In genomic region chrX:49470287-49471054, GRCm38 (mm10) we compare ENCODE assay signal across 7 mouse cellular contexts. TPM values are rescaled to one million over a fixed set of nuclear protein-coding genes. Genes with fewer than 3 reads are reported as not detected.
DNase-seq lines count a peak whose midpoint lies in the region; ATAC-seq and TF ChIP-seq lines count a peak whose summit lies in the region.

No protein-coding gene starts in this region.

- no peaks in the 10 kb centered on the region for H3K36me3 ChIP-seq in liver, adult 2 months (ENCODE audit: control insufficient read depth, insufficient read depth, low read length)
- H3K36me3 ChIP-seq in embryonic facial prominence, embryonic 15.5 days, result no peaks in the 10 kb centered on the region
- H3K36me3 ChIP-seq in limb, embryonic 13.5 days, result no peaks in the 10 kb centered on the region
- H3K36me3 ChIP-seq in stomach, embryonic 14.5 days (ENCODE audit: control insufficient read depth, insufficient read depth, low read length), result no peaks in the 10 kb centered on the region

- no peaks in the 10 kb centered on the region for H3K9me3 ChIP-seq in embryonic facial prominence, embryonic 15.5 days (replicated peaks)
- H3K9me3 ChIP-seq in limb, embryonic 13.5 days, result no peaks in the 10 kb centered on the region
- H3K9me3 ChIP-seq in stomach, embryonic 14.5 days (ENCODE audit: control insufficient read depth, low read depth, low read length), result no peaks in the 10 kb centered on the region

- no peak overlapping the region; the same call in 1 of the 2 replicates for H3K9ac ChIP-seq in liver, adult 2 months (ENCODE audit: low read depth, low read length)
- H3K9ac ChIP-seq in embryonic facial prominence, embryonic 15.5 days, result no peak overlapping the region
- H3K9ac ChIP-seq in limb, embryonic 13.5 days, result peak overlapping the region; percentile 31; the same call in 1 of the 2 replicates
- H3K9ac ChIP-seq in stomach, embryonic 14.5 days (replicated peaks; ENCODE audit: low read depth, low read length), result no peak overlapping the region

- WGBS in liver, adult 2 months, result 7% methylated on average over 34 of the region's 34 CpGs
- WGBS in embryonic facial prominence, embryonic 15.5 days, result 25% methylated on average over 33 of the region's 34 CpGs
- WGBS in limb, embryonic 13.5 days, result 17% methylated on average over 28 of the region's 34 CpGs
- 31% methylated on average over 33 of the region's 34 CpGs for WGBS in stomach, embryonic 14.5 days

- no peak overlapping the region for H3K27ac ChIP-seq in liver, adult 2 months (replicated peaks; ENCODE audit: insufficient read depth, low read depth, low read length)
- no peak overlapping the region for H3K27ac ChIP-seq in embryonic facial prominence, embryonic 15.5 days (replicated peaks)
- no peak overlapping the region for H3K27ac ChIP-seq in limb, embryonic 13.5 days
- no peak overlapping the region for H3K27ac ChIP-seq in stomach, embryonic 14.5 days (ENCODE audit: low read length)

- H3K27me3 ChIP-seq in liver, adult 2 months (ENCODE audit: control insufficient read depth, insufficient read depth, low read length), result no peaks in the 10 kb centered on the region
- peaks cover 4% of the 10 kb centered on the region; the same call in 1 of the 2 replicates for H3K27me3 ChIP-seq in embryonic facial prominence, embryonic 15.5 days
- H3K27me3 ChIP-seq in limb, embryonic 13.5 days, result peaks cover 19% of the 10 kb centered on the region; the same call in 1 of the 2 replicates
- no peaks in the 10 kb centered on the region for H3K27me3 ChIP-seq in stomach, embryonic 14.5 days (ENCODE audit: control insufficient read depth, insufficient read depth, low read length)

- TF ChIP-seq CTCF in liver, adult 2 months (IDR thresholded peaks at IDR 0.05; ENCODE audit: low read depth, low read length), result no peak

- H3K4me1 ChIP-seq in liver, adult 2 months (ENCODE audit: control insufficient read depth, insufficient read depth, low read length), result no peaks in the 10 kb centered on the region; the same call in 1 of the 2 replicates
- no peaks in the 10 kb centered on the region for H3K4me1 ChIP-seq in embryonic facial prominence, embryonic 15.5 days
- H3K4me1 ChIP-seq in limb, embryonic 13.5 days, result no peaks in the 10 kb centered on the region
- no peaks in the 10 kb centered on the region for H3K4me1 ChIP-seq in stomach, embryonic 14.5 days (ENCODE audit: control insufficient read depth, insufficient read depth, low read length)

- TF ChIP-seq POLR2A in liver, adult 2 months (IDR thresholded peaks at IDR 0.05; ENCODE audit: extremely low read depth, insufficient read depth, low read length), result no peak

- DNase-seq in liver, adult 2 months (ENCODE audit: extremely low read depth, low read depth, low spot score), result no peak
- no peak for DNase-seq in liver
- no peak for DNase-seq in spleen, postnatal 14 days (ENCODE audit: low spot score in 2 of 2)
- DNase-seq in urinary bladder, postnatal 14 days (ENCODE audit: low spot score), result no peak

- no peaks in the 10 kb centered on the region for H3K79me2 ChIP-seq in liver, adult 2 months (ENCODE audit: control insufficient read depth, insufficient read depth, low read length)

- ATAC-seq in embryonic facial prominence, embryonic 15.5 days (ENCODE audit: insufficient number of reproducible peaks, low FRiP score, low TSS enrichment, low read depth), result no peak
- peak; percentile 66 for ATAC-seq in limb, embryonic 13.5 days (ENCODE audit: low FRiP score, low read depth)
- ATAC-seq in stomach, embryonic 14.5 days (ENCODE audit: insufficient number of reproducible peaks, insufficient read depth, low FRiP score, low read depth), result peak; percentile 63; the same call in 1 of the 2 replicates

- H3K4me3 ChIP-seq in liver, adult 2 months (ENCODE audit: insufficient read depth, low read depth, low read length), result peak overlapping the region; percentile 44; the same call in 1 of the 2 replicates
- H3K4me3 ChIP-seq in embryonic facial prominence, embryonic 15.5 days (replicated peaks), result peak overlapping the region; percentile 35
- H3K4me3 ChIP-seq in limb, embryonic 13.5 days, result peak overlapping the region; percentile 41
- peak overlapping the region; percentile 26 for H3K4me3 ChIP-seq in stomach, embryonic 14.5 days (ENCODE audit: low read depth, low read length)

- peak overlapping the region; percentile 56 for H3K4me2 ChIP-seq in embryonic facial prominence, embryonic 15.5 days (replicated peaks)
- peak overlapping the region; percentile 69 for H3K4me2 ChIP-seq in limb, embryonic 13.5 days (replicated peaks)
- peak overlapping the region; percentile 57 for H3K4me2 ChIP-seq in stomach, embryonic 14.5 days (replicated peaks; ENCODE audit: low read depth, low read length)

RNA-seq across cellular contexts. Expression of gene Arhgap36, which starts 6.7 kb away (rescaled TPM):
- total RNA-seq in liver, adult 2 months (2014; rRNA removed), result 0.40 TPM in 1 of 2 replicates, not detected in the other
- polyA plus RNA-seq in liver, adult 2 months (2012; rRNA removed), result 0.02 TPM in 1 of 2 replicates, not detected in the other
- 17.2 and 23.5 TPM in 2 replicates for polyA plus RNA-seq in embryonic facial prominence, embryonic 15.5 days (2015; fragmentation: Nextera tagmentation; extraction: Ambion mirVana)
- polyA plus RNA-seq in limb, embryonic 13.5 days (2015; fragmentation: Nextera tagmentation; extraction: Ambion mirVana), result 2.2 and 2.8 TPM in 2 replicates
- polyA plus RNA-seq in stomach, embryonic 14.5 days (2014; fragmentation: Nextera tagmentation; extraction: Ambion mirVana), result 1.6 and 2.0 TPM in 2 replicates
